Mouse (Mus musculus): ENCODE measurements around the gene Pter. TPM values are rescaled to one million over a fixed set of nuclear protein-coding genes. Genes with fewer than 3 reads are reported as not detected.

The Pter gene
- 2.2 and 3.5 TPM in 2 replicates for polyA plus RNA-seq (2012; rRNA removed)

DNA sequence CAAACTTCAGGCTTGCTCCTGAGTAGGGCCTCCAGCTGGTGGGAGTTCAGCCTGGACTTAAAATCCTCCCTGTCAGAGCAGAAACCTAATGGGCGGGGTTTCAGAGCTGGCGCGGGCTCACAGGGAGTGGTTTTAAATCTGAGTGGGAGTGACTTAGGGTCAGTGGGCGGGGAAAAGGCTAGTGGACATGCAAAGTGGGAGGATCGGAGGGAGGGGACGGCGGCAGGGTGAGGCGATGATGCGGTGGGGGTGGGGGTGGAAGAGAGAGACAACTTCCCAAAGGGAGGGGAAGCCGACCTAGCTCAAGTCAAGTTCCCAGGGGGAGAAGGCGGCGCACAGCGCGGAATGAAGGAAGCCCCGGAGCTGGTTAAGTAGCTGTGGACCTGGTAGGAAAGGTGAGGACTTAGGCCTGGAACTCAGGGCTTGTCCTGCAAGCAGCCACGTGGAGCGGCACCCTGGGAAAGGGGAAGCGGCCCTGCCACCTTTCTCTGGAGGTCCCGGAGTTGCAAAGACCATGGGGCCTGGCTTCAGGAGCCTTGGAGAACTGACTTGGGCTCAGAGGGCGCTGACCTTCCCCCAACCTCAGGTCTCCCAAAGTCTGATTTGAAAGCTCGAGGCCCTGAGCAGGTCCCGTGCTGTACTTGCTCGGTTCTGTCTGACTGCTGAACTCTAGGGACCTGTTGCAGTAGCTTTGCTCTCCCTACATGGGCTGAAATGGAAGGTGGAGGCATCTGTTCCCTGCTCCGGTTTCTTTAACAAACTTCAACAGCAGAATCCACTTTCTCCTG lies at the start of gene Pter:
Pter (plus strand) TSS at position 238 of the 788 bp plus-strand sequence.
- peak in 1 of 2 experiments; percentile 51 for DNase-seq (ENCODE audit: extremely low spot score in 1 of 2, low spot score in 1 of 2)

DNA sequence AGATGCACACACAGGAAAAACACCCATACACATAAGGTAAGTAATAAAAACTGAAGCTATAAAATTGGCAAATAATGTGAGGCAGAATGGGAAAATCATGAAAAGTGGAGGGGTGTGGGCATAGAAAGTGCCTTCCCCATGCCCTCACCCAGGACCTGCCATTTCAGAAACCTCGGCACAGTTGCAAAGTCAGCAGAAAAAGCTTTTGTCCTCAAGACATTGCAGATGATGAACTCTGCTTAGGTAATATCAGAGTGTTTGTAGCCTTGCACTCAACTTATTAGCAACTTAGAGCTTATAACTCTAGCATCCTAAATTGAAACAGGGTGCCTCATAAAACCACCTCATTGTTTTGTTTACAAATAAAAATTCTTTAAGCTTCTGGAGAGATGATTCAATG lies 49.6 kb upstream of the Pter start:
- DNase-seq (ENCODE audit: extremely low spot score in 1 of 2, low spot score in 1 of 2) = no peak

DNA sequence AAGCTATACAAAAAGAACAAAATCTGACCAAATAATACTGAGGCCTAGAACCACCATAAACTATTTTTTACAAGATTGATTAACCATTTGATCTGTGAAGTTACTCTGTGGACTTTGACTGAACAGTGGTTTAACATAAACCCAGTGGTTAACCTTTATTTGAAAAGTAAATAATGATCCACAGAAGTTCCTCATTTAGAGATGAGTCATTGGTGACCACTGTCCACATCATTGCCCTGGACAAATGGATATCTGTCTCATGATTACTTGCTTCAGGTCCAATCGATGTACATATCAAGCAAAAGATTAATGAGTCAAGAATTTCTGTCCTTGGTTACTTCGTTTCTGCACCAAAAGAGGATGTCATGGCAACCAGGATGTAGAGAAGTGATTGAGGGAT lies 44.3 kb upstream of the Pter start:
- DNase-seq (ENCODE audit: extremely low spot score in 1 of 2, low spot score in 1 of 2) = no peak

DNA sequence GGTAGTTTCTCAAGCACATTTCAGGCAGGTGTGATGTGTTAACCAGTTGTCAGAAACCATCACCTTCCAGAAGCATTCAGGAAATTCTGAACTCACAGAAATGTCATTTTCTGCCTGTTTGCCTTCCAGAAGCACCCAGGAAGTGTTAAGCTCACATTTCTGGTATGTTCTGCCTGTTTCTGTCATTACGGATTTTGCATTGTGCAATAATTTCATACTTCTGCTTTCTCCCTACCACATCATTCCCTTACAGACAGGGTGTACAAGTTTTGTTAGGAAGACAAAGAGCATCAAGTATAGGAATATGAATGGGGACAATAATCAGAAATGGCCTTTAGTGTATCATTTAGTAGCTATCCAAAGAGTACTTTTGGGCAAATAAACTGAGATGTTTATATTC lies 42.8 kb upstream of the Pter start:
- no peak for DNase-seq (ENCODE audit: extremely low spot score in 1 of 2, low spot score in 1 of 2)

DNA sequence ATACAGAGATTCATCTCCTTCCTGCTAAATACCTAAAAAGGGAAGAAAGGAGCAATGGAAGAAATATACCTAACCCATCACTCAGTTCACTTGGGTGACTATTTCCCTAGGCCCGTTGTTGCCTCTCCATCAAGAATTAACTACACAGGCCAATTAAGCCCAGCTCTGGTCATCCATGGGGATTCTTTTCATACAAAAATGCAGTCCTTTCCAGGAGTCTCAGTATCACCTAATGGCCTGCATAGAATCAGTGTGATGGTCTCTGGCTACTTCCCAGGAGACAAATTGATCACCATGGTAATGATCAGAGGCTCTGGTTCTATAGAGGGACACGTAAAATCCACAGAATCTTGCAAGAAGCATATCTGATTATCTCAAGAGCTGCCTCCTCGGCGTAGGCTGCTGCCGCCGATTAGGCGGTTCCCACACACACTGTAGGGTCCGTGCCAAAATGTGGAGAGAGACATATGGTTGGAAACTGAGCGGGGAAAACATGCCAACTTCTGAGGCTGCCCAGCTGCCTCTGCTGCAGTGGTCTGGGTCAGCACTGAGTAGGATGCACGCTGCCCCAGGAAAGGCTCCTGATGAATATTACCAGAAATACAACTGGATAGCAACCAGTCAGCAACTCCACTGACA lies 40.4 kb upstream of the Pter start:
- DNase-seq (ENCODE audit: extremely low spot score in 1 of 2, low spot score in 1 of 2) = peak; percentile 18 to 79

DNA sequence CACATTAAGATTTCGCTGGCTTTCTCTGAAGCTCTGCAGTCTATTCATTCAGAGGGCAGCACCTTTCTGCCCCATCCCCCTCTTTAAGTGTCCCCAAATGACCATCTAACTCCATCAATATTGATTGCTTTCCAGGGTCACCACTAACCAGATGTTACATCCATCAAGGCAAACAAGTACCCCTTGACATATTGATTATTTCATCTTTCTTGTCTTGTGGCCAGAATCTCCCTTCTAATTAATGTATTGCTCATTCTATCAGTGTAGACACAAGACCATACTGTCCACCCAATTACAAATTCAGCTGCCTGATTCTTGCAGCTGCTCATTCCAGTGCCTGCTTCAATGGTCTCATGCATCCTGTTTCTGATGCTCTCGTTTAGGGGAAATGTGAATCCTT lies 36.8 kb upstream of the Pter start:
- DNase-seq (ENCODE audit: extremely low spot score in 1 of 2, low spot score in 1 of 2) = no peak

DNA sequence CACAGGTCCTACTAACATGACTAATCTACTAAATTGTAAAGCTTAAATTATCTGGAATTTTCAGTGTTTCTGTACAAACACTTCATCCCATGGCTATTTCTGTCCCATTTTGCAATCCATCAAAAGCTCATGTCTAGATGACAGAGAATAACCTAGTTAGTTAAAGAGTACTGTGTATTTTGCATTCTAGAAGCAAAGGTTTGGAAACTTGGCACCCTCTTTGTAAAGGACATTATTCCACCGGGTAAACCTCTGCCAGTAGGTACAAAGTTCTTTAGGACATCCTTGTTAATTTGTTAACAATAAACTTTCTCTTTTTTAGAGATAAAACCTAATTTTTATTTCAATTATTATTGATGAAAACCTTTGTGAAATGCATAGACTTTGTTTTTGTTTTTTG lies 18.1 kb upstream of the Pter start:
- no peak for DNase-seq (ENCODE audit: extremely low spot score in 1 of 2, low spot score in 1 of 2)

DNA sequence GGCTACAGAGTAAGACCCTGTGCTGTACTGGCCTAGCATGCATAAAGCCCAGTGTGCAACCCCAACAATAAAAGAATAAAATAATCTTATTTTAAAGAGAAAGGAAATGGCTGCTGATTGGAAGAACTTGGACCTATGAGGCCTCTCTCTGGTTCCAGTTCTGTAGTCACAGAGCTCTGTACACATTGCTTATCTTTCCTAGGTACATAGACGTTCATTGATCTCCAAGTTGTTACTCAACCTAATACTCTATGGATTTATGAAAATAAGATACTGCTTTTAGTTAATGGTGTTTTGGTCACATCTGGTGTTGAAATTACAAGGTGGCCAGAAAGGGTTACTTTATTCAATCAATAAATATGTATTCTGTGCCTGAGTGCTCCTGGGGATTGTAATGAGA lies 1.8 kb downstream of the Pter start:
- DNase-seq (ENCODE audit: extremely low spot score in 1 of 2, low spot score in 1 of 2) = no peak

DNA sequence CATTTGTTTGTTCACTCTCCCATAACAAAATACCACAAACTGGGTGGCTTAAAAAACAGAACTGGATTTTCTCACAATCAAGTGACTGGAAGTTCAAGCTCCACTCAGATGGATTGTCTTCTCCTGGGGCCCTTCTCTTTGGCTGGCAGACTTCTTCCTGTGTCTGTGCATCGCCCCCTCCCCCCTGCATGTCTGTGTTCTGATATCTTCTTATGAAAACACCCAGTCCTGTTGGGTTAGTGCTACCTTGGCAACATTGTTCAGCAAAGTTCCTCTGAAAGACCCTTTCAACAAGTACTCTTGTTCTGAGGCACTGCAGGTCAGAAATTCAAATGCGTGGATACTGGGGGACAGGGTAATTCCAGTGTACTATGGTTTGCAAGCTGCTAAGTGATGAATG lies 6.5 kb downstream of the Pter start:
- no peak for DNase-seq (ENCODE audit: extremely low spot score in 1 of 2, low spot score in 1 of 2)

DNA sequence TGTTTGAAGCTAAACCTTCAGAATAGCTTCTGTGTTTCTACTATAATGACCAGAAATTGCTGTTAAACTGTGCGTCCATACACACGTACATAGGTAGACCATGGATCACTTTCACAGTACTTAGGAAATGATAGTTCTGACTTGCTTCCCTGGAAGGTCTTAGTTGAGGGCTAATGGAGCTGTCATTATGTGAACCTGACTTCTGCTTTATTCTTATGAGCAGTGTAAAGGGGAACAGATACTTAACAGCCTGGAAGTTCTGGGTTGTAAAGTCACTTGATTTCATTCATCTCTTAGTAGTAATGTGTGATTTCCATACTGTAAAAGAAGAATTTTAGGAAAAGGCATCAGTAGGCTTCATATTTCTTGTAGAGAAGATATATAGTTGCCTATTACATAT lies 10.1 kb downstream of the Pter start:
- no peak for DNase-seq (ENCODE audit: extremely low spot score in 1 of 2, low spot score in 1 of 2)

DNA sequence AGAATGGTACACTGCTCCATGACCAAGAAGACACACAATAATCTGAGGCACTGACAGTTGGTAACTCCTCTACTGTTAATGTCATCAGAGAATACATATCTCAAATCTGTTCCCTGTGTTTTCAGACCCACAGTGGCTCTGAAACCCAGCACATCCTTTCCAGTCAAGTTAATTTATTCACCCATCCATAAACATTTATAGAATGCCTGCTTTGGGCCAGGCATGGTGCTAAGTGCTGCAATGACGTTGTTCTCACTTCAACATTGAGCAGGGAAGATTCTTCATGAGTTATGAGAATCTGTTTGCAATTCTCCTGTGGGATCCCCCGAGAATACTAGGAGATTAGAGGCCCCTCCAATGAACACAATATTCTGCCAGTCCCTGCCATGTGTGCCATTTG lies 11.4 kb downstream of the Pter start:
- DNase-seq (ENCODE audit: extremely low spot score in 1 of 2, low spot score in 1 of 2) = peak in 1 of 2 experiments; percentile 27

DNA sequence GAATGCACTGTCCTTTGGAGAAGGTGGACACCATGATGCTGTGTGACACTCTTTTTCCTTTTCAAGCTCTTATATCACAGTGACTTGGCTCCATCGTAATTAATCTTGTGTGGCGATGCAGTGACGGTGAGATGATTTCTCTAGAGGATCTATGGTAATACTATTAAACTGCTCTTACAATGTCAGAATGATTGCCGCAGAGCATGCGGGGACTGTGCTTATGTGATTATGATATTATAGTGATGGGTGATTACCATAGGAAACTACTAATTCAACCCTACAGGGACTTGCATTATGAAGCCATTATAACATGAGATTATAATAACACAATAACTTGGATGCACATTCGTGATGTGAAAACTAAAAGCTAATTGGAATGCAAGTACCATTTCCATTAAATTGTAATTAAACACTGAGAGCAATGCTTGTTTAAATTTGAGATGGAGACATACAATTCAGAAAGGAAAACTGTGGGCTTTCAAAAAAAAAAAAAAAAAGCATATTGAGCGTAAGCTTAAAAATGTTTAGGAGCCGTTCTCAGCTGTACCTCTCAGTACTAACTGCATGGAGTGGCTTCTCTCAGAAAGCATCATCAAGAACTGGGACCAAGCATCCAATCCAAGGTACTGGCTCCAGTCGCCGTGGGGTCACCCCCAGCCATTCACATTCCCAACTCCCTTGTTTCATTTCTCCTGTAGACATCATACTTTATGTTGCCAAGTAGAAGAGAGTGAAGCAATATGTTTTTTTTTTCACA lies 13.8 kb downstream of the Pter start:
- no peak for DNase-seq (ENCODE audit: extremely low spot score in 1 of 2, low spot score in 1 of 2)

DNA sequence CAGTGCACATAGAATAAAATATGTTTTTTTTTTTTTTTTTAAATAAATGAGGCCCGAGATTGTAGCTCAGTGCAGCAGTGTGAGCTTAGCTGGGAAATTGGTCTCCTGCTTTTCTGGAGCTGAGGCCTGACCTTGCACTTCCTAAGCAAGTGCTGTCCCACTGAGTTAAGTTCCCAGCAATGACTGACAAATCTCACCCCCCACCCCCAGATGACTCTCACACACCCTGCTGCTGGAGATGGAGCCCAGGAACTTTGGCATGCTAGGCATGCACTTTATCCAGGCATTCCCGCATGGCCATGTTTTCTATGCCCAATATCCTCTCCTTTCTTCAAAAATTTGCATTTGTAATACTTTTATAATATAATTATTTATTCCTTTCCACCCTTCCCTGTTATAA lies 14.8 kb downstream of the Pter start:
- DNase-seq (ENCODE audit: extremely low spot score in 1 of 2, low spot score in 1 of 2) = no peak

DNA sequence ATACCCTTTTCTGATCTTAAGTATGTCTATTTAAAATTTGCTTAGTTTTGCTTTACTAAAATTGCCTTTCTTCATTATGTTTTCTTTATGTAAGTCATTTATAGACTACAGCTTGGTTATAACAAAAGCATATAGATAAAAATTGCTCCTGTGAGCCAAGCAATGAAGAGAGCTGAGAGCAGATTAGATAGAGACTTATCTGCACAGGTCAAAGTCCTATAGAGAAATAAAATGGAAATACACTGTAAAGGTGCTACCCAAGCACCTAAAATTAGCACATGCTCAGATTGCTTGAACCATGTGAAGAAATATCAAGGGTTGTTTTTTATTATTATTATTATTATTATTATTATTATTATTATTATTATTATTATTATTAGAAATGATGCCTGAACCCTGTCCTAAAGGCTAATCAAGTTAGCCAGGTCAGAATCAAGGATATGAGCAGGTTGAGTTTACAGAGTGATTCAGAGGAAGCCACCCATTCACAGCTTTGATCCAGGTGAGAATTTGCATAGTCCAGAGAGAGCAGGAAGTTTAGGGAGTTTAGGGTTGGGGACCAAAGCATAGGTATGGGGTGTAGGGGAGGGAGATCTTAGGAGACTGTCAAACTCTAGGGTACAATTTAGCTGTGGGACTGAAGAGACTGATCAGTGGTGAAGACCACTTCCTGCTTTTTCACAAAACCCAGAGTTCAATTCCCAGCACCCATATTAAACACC lies 33.0 kb downstream of the Pter start:
- DNase-seq (ENCODE audit: extremely low spot score in 1 of 2, low spot score in 1 of 2) = no peak

DNA sequence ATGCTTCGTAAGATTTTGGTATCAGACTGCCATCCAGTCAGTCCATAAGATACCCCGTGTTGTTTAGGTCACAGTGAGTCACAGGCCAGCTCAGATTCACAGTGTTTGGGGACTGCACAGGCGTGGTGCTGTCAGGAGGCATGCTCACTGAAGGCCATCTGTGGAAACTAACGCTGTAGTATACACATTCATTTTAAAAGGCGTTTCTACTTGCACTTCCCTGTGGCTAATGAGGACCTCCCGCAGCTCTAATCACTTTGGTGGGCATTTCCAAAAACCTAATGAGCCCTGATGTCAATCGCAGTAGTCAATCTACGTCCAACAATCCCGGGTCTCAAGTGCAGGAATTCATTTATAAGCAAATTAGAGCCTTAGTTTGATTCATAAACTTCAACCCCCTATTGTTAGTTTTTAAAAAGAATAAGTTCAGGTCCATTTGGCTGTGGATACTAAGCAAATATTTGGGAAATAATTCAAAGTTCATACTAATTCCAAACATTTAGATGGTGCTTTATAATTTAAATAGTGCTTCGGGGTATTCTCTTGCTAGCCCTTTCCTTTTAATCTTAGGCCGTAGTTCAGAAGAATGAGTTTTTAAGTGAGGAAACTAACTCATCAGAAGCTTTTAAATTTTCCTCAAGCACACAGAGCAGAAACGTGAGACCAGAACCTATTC lies 46.3 kb downstream of the Pter start:
- no peak for DNase-seq (ENCODE audit: extremely low spot score in 1 of 2, low spot score in 1 of 2)

DNA sequence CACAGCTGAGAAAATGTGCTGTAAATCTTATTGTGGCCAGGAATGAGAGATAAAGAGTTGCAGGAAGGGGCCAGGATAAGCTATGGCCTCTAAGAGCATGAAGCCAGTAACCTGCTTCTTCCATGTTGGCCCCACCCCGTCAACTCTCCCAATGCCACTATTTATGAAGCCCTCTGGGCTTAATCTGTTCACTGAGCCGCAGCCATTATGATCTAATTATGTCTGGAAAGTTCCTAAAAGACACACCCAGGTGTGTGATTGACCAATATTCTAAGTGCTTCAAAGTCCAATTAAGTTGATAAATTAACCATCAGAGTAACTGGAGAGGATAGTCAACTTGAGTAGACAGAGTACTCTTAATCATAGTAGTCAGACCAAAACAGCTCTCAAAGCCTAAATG lies 49.9 kb downstream of the Pter start:
- no peak for DNase-seq (ENCODE audit: extremely low spot score in 1 of 2, low spot score in 1 of 2)

DNA sequence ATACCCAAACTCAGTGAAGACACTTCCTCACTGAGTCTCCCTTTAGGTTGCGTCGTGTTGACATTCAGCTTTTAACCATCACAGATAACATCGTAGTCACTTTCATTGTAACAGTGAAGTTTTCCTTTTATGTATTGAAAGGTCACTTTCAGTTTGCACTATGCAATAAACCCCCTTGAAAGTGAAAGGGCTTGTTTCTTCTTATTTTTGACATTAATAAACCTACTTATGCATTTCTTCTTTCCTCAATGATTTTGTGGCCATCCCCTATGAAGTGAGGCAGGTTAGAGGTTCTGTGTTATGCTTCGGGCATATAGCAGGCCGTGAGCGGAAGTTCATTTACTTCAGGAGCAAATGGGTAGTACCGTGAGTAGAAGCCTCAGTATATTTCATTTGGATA lies 53.5 kb downstream of the Pter start:
- no peak for DNase-seq (ENCODE audit: extremely low spot score in 1 of 2, low spot score in 1 of 2)

DNA sequence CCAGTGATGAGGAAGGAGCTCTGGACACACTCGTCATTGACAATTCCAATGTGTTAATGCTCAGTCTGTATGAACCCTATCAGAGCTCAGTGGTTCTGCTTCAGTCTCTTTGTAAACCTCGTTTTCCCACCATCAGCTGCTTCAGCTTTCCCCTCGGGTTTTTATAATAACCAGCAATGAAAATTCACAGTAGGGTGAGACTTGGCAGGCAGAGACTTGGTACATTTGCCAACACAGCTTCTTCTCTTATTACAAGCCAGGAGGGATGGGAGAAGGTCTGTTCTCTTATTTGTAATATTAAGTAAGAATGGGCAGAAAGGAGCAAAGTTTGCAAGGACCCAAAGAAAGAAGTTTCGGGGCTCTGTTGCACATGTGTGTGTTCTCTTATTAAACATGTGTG lies 54.9 kb downstream of the Pter start:
- DNase-seq (ENCODE audit: extremely low spot score in 1 of 2, low spot score in 1 of 2) = no peak

DNA sequence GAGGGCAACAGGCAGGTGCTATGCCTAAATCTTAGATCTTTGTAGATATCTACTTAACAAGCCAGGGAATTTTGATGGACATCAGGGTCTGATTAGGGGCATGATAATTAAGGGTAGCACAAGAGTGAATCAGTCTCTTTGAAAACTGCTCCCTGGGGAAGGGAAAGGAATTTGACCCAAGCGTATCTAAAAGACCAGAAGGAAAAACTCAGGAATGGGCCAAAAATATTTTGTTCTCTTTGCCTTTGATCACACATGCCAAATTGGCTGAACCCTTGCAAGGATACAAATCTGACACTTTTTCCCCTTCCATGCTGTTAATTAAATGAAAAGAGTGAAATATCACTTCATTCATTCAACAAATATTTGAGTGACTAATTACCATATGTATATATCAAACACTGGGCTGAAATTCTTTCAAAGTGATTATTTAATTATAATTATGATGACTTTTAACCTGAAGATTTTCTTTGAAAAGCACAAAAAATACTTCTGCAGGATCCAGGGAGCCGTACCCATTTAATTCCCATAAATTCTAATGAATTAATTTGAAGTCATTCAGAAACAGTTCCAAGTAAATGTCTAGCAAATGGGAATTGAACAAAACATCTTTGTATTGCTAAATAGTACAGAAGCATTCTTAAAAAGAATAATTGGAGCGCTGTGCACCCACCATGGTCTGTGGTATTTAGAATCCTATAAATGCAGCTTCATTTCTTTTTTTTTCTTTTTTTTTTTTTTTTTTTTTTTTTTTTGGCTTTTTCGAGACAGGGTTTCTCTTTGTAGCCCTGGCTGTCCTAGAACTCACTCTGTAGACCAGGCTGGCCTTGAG lies 61.3 kb downstream of the Pter start:
- no peak for DNase-seq (ENCODE audit: extremely low spot score in 1 of 2, low spot score in 1 of 2)

DNA sequence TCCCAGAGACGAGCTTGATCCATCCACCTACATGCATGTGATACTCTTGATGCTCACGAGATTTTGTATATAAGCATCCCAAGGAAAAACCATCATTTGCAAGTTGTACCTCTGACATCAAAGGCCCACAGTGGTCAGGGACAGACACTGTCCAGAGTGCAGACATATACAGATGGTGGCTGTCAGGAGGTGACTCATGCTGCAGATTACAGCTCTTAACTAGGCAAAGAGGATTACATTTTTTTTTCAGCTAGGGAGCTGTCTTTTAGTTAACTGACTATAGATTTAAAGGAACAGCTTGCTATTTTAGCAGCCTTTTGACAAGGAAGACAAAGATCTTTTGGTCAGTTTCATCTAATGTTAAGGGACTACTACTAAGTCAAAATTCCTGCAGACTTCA lies 76.2 kb downstream of the Pter start:
- DNase-seq (ENCODE audit: extremely low spot score in 1 of 2, low spot score in 1 of 2) = no peak
